Mouse (Mus musculus) kidney, postnatal 0 days (tissue): ENCODE data around the gene Gstm5. TPM values are rescaled to one million over a fixed set of nuclear protein-coding genes. Genes with fewer than 3 reads are reported as not detected.

Source experiments
- ATAC-seq: fragments of 200-750 bp; cut with Nextera tagmentation; replicated peaks from 2 replicates; pipeline ENCODE4 v1.8.0; 2017; ENCODE audit warnings: low read depth, moderate number of reproducible peaks, moderate TSS enrichment, moderate library complexity; ENCODE audit not compliant: low FRiP score
- DNase-seq: peaks from one replicate; pipeline ENCODE4 v3.0.0-alpha.2; 2016; ENCODE audit warnings: low spot score
- H3K27ac ChIP-seq: fragments of 300-500 bp; sonication (generic); 2 replicates; pipeline ENCODE4 v1.5.1; 2014; ENCODE audit warnings: mild to moderate bottlenecking
- H3K27me3 ChIP-seq: fragments of 300-500 bp; sonication (generic); 2 replicates; pipeline ENCODE4 v1.6.1; 2014; ENCODE audit warnings: low read length, mixed read lengths; ENCODE audit not compliant: insufficient read depth
- H3K36me3 ChIP-seq: fragments of 300-500 bp; sonication (generic); 2 replicates; pipeline ENCODE4 v1.6.1; 2014; ENCODE audit warnings: low read length, mixed read lengths; ENCODE audit not compliant: insufficient read depth
- H3K4me1 ChIP-seq: fragments of 300-500 bp; sonication (generic); replicated peaks from 2 replicates; pipeline ENCODE4 v1.6.1; 2014; ENCODE audit warnings: antibody characterized with exemption, low read length, mixed read lengths; ENCODE audit not compliant: insufficient read depth
- H3K4me2 ChIP-seq: fragments of 300-500 bp; sonication (generic); 2 replicates; pipeline ENCODE4 v1.6.1; 2014; ENCODE audit warnings: mild to moderate bottlenecking, low read length, moderate library complexity, mixed read lengths
- H3K4me3 ChIP-seq: fragments of 300-500 bp; sonication (generic); replicated peaks from 2 replicates; pipeline ENCODE4 v1.5.1; 2014; ENCODE audit warnings: low read depth, low read length
- H3K9ac ChIP-seq: fragments of 300-500 bp; sonication (generic); 2 replicates; pipeline ENCODE4 v1.6.1; 2014; ENCODE audit warnings: low read depth, low read length
- H3K9me3 ChIP-seq: fragments of 300-500 bp; sonication (generic); replicated peaks from 2 replicates; pipeline ENCODE4 v1.6.1; 2016; ENCODE audit warnings: low read length, inconsistent platforms, mixed read lengths
- CTCF ChIP-seq: IDR thresholded peaks from 2 replicates; pipeline ENCODE4 v1.5.1; 2016; ENCODE audit warnings: antibody characterized with exemption, low read depth, mild to moderate bottlenecking, moderate library complexity
- WGBS: fragments of 180-500 bp; shearing (Covaris S2); extraction: QIAGEN DNeasy Blood & Tissue Kit; methylation state at CpG from one replicate; pipeline ENCODE4 v1.1.7; 2014; 5-methylcytosine and 5-hydroxymethylcytosine counted together
- polyA plus RNA-seq: library from polyadenylated mRNA; unstranded; fragments of >200 nt; fragmentation: Nextera tagmentation; extraction: Ambion mirVana; gene quantifications from 2 replicates; pipeline ENCODE4 v1.2.1, GENCODE M21; 2015

The Gstm5 gene
- polyA plus RNA-seq, 1 experiment from 2014 or later: 258 TPM

DNA sequence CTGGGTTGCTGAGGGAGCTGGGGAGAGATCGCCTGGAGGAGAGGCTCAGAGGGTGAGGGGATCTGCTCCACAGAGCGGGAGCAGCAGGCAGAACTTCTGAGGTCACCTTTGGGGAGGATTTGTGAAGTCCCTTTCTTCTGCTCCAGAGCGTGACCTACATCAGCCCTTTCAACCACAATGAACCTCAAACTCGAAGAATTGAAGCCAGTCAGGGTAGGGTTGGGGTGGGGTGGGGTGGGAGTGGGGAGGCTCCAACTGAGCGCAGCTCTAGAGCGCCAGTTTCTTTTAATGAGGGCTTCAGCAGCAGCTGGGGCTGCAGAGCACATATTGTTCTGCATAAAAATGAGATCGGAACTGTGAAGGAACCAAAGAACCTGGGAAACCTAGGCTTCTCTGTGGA, 26.5 kb upstream of the Gstm5 start:
- Histone ChIP-seq H3K4me2 (no peak overlapping the region), H3K27ac (no peak overlapping the region), H3K9me3 (no peaks in the 10 kb centered on the region), H3K36me3 (no peaks in the 10 kb centered on the region), H3K27me3 (no peaks in the 10 kb centered on the region), H3K4me1 (no peaks in the 10 kb centered on the region), H3K9ac (no peak overlapping the region), H3K4me3 (no peak overlapping the region)
- TF ChIP-seq CTCF: no peak
- WGBS: 38% methylated on average over 7 of the region's 7 CpGs
- DNase-seq: peak; percentile 9
- no peak for ATAC-seq

DNA sequence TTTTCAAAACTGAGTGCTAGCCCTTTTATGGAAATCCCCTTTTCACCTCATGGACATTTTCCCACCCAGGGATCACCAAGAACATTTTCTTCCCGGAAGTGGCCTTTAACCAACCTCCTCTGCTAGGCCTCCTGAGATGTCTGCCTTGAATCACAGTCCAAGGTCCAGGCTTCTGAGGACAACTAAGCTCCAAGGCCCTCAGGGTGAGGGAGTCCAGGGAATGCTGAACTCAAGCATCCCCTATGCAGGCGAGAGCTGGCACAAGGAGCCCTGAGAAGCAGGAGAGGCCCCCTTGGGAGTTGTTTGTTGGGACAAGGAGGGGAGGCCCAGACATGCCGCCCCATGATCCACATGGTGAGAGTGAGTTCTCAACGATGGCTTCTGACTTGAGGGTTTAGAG, 25.7 kb upstream of the Gstm5 start:
- H3K27me3 ChIP-seq: no peaks in the 10 kb centered on the region
- no peaks in the 10 kb centered on the region for H3K4me1 ChIP-seq
- no peak overlapping the region for H3K4me2 ChIP-seq
- peak; percentile 67; the same call in 1 of the 2 replicates for ATAC-seq
- TF ChIP-seq CTCF: no peak
- H3K9me3 ChIP-seq: no peaks in the 10 kb centered on the region
- no peak overlapping the region for H3K4me3 ChIP-seq
- H3K9ac ChIP-seq: no peak overlapping the region
- no peak overlapping the region for H3K27ac ChIP-seq
- DNase-seq: peak; percentile 19
- no peaks in the 10 kb centered on the region for H3K36me3 ChIP-seq
- 70% methylated on average over 4 of the region's 4 CpGs for WGBS

DNA sequence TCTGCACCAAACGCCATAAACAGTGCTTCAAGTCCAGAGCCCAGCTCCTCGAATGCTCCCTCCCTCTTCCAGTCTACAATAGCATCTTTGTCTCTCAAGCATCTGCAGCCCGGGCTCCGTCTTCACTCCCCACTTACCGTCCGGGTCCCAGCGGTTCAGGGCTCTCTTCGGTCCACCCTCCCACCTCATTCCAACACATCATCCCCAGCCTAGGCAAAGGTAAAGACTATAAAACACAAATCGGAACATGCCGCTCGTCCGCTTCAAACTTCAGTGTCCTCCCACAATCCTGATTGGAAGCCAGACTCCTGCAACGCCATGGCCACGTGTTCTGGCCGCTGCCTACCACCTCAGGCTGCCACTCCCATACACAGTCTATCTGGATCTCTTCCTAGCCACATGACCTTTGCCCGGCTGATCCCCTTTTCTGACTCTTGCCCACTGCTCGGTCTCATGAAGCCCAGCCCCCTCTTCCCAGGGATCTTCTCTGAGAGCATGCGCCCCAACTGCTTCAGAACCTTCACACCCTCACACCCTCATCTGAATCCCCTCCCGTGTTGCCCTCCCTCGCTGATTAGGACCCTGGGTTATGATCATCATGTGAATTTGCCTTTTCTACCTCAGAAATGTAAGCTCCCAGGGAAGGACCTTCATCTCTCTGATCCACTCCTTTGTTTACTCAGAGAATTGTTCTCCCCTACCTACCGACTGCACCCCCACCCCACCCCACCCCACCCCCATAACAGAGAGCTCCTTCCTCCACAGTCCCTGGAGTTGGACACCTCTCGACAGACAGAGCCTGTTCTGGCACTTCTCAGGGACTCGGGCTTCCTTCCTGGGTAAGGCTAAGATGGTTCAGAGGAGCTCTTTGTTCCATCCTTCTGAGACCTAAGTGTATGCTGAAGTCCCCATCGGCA, 22.0 kb upstream of the Gstm5 start:
- DNase-seq: no peak
- Histone ChIP-seq H3K4me2 (no peak overlapping the region), H3K36me3 (no peaks in the 10 kb centered on the region), H3K4me3 (no peak overlapping the region), H3K27me3 (no peaks in the 10 kb centered on the region), H3K9ac (no peak overlapping the region), H3K9me3 (no peaks in the 10 kb centered on the region), H3K27ac (no peak overlapping the region), H3K4me1 (no peaks in the 10 kb centered on the region)
- 67% methylated on average over 24 of the region's 24 CpGs for WGBS
- ATAC-seq: no peak; the same call in 1 of the 2 replicates
- no peak for TF ChIP-seq CTCF

DNA sequence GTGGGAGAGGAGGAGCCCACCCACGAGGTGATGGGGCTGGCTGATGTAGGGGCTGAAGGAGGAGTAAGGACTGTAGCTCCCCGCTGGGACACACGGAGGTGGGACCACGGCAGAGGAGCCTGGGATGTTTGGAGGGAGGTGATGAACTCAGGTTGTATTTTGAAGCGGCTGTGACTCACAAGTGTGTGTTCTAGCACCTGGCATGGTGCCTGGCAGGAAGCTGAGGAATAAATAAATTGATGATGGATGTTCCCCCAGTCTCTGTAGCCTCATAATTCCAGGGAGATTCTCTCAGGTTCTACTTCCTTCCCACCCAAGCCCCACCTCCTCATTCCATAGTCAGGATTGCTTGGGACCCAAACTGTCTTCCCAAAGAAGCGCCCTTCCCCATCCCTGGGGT, 20.4 kb upstream of the Gstm5 start:
- ATAC-seq (no peak), DNase-seq (no peak)
- H3K4me3 ChIP-seq: no peak overlapping the region
- no peak overlapping the region for H3K27ac ChIP-seq
- no peak overlapping the region for H3K4me2 ChIP-seq
- no peaks in the 10 kb centered on the region for H3K27me3 ChIP-seq
- H3K4me1 ChIP-seq: no peaks in the 10 kb centered on the region
- no peak for TF ChIP-seq CTCF
- no peaks in the 10 kb centered on the region for H3K36me3 ChIP-seq
- WGBS: 50% methylated on average over 6 of the region's 6 CpGs
- no peaks in the 10 kb centered on the region for H3K9me3 ChIP-seq
- H3K9ac ChIP-seq: no peak overlapping the region

DNA sequence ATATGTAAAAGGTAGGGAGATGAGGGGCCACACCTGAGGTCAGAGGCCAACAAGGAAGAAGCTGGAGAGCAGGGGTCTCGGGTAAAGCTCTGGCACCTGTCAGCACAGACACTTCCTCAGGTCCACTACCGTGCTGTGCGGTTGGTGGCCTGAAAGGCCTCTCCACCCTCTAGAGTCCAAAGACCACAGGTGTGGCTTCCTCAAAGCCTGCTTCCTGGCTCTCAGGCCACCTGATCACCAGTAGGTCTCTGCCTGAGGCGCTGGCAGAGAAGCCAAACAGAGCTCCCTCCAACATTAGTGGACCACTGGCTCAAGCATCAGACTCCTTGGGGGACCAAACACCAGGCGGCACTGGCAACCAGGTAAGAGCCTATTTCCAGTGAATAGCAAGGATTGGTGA, 18.6 kb upstream of the Gstm5 start, which contains the start of gene Eps8l3:
Gene Eps8l3, plus strand, starts transcription at position 225 of the 400 bp plus-strand sequence.
- no peaks in the 10 kb centered on the region for H3K36me3 ChIP-seq
- H3K27me3 ChIP-seq: no peaks in the 10 kb centered on the region
- DNase-seq (no peak), ATAC-seq (no peak)
- no peaks in the 10 kb centered on the region for H3K9me3 ChIP-seq
- no peak within 1 kb of the TSS for H3K27ac ChIP-seq
- TF ChIP-seq CTCF: no peak
- no peak within 1 kb of the TSS for H3K4me2 ChIP-seq
- no peak within 1 kb of the TSS for H3K9ac ChIP-seq
- no peaks in the 10 kb centered on the region for H3K4me1 ChIP-seq
- H3K4me3 ChIP-seq: no peak within 1 kb of the TSS
- WGBS: 90% methylated on average over 5 of the region's 5 CpGs

DNA sequence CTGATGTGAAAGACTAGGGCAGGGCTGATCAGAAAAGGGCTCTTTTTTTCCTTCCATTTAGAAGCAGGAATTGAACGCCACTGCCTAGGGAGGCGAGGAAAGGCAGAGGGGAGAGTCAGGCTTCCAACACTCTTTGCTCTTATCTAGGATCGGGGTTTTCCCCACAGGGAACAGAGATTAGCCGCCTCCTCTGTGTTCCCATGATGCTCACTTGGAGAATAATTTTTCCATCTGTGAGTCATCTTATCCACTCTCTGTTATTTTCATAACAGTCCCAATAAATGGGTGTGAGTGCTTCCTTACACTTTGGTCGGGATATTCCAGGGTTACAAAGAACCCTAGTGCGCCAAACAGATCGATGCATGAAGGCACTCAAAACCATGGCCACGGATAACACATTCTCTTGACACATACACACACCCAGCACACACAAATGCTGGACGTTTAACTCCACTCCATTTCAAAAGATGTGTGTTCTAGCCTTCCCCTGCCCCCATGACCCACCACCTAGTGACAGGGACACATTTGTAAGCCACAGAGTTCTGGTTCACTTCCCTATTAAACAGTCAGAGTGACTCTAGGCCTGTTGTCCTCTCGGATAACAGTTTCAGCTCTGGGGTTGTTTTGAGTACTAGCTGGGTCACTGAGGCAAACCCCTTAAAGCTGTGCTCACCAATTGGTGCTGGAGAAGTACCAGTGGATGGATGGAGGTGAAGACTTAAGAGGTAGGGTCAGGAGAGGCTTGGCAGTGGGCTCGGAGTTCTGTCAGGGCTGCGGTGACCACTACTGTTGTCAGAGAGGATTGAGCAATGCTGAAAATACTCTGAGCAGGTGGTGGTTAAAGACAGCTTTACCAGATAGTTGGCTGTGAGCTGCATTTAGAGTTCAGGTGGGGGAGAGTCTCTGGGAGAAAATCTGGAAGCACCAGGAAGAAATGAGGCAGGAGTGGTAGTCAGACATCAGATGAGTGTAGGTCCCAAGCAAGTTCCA, 17.6 kb upstream of the Gstm5 start:
- no peak for TF ChIP-seq CTCF
- Histone ChIP-seq H3K27ac (no peak overlapping the region), H3K4me3 (no peak overlapping the region), H3K4me2 (no peak overlapping the region), H3K9me3 (no peaks in the 10 kb centered on the region), H3K36me3 (no peaks in the 10 kb centered on the region), H3K9ac (no peak overlapping the region), H3K27me3 (no peaks in the 10 kb centered on the region), H3K4me1 (no peaks in the 10 kb centered on the region)
- WGBS: 75% methylated on average over 12 of the region's 12 CpGs
- DNase-seq (no peak), ATAC-seq (no peak)
